Mouse (Mus musculus): ENCODE results near the gene Lrp8.

DNA sequence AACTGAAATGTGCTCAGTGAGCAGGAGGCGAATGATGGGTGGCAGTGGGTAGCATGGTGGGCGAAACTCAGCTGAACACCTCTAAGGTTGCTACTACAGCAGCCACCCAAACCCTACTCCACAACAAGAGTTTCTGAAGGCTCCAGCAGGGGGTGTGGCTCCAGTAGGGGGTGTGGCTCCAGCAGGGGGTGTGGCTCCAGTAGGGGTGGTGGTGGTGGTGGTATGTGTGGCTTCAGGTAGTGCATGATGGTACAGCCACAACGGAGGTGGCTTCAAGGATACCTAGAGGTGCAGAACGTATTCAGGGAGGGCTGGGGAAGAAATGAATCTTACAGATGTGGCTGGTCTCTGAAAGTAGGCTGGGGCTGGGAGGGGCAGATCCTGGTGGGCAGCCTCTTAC lies 5.7 kb downstream of the Lrp8 start:
- no peak for TF ChIP-seq CTCF (IDR thresholded peaks at IDR 0.05; ENCODE audit: extremely low read depth, insufficient read length, insufficient replicate concordance, low read depth, low read length)
- TF ChIP-seq POLR2A (IDR thresholded peaks at IDR 0.05; ENCODE audit: low read depth, low read length): no peak
